ENCODE assay signal across 9 mouse cellular contexts in genomic region chr2:167628872-167629271, GRCm38 (mm10). TPM values are rescaled to one million over a fixed set of nuclear protein-coding genes. Genes with fewer than 3 reads are reported as not detected.
DNase-seq lines count a peak whose midpoint lies in the region; ATAC-seq and TF ChIP-seq lines count a peak whose summit lies in the region.
"Had no signal": no experiment of that assay in that cellular context is flagged by ENCODE, and none has a peak within 500 bp of the region (broad histone marks: within the 10 kb centered on the region; RNA-seq: fewer than 3 reads in every experiment).

No protein-coding gene starts in this region.

- H3K9ac ChIP-seq in heart, embryonic 16.5 days (ENCODE audit: low read length), result no peak overlapping the region
- peak overlapping the region; percentile 100 for H3K9ac ChIP-seq in liver, embryonic 14.5 days (replicated peaks)

- peak overlapping the region; percentile 80; the same call in 1 of the 2 replicates for H3K4me2 ChIP-seq in heart, embryonic 16.5 days (ENCODE audit: low read depth, low read length)
- peak overlapping the region; percentile 75 for H3K4me2 ChIP-seq in liver, embryonic 14.5 days (ENCODE audit: low read depth)

- no peak for ATAC-seq in heart, embryonic 16.5 days (replicated peaks; ENCODE audit: extremely low read depth, insufficient read depth, low FRiP score)
- peak; percentile 85 for ATAC-seq in liver, embryonic 14.5 days (ENCODE audit: insufficient read depth)
- ATAC-seq: Patski had no signal

- H3K4me3 ChIP-seq in gastrocnemius, adult 2 months, result no peak overlapping the region; the same call in 1 of the 2 replicates
- no peak overlapping the region for H3K4me3 ChIP-seq in heart, embryonic 16.5 days (ENCODE audit: low read length)
- H3K4me3 ChIP-seq in liver, embryonic 14.5 days (ENCODE audit: insufficient read depth in 1 of 2, low read depth in 2 of 2, low read length in 2 of 2), result peak overlapping the region; percentile 85 to 98

- peaks cover 58% of the 10 kb centered on the region for H3K4me1 ChIP-seq in heart, embryonic 16.5 days (ENCODE audit: control insufficient read depth, insufficient read depth, low read length)
- peaks cover 48 to 61% of the 10 kb centered on the region in 2 experiments for H3K4me1 ChIP-seq in liver, embryonic 14.5 days (replicated peaks; ENCODE audit: control insufficient read depth in 2 of 2, insufficient read depth in 2 of 2, low read length in 1 of 2)

- no peaks in the 10 kb centered on the region for H3K36me3 ChIP-seq in heart, embryonic 16.5 days (ENCODE audit: control insufficient read depth, insufficient read depth)
- H3K36me3 ChIP-seq in liver, embryonic 14.5 days (replicated peaks; ENCODE audit: control insufficient read depth, insufficient read depth, low read depth), result peaks cover 22% of the 10 kb centered on the region

- no peak for TF ChIP-seq CTCF in gastrocnemius, adult 2 months (IDR thresholded peaks at IDR 0.05)
- TF ChIP-seq CTCF in liver, embryonic 14.5 days (IDR thresholded peaks at IDR 0.05; ENCODE audit: low read depth), result no peak

- peak; percentile 57 for DNase-seq in gastrocnemius, adult 2 months
- no peak for DNase-seq in gastrocnemius, postnatal 36 days
- peak; percentile 34 for DNase-seq in NIH3T3 (ENCODE audit: low read depth)
- peak; percentile 98 to 99 (median 99) for DNase-seq in liver, embryonic 14.5 days (ENCODE audit: low read depth in 3 of 3, low spot score in 3 of 3)
- DNase-seq in spleen, postnatal 4 days (ENCODE audit: low spot score in 2 of 2), result peak; percentile 92 to 95
- DNase-seq in gastrocnemius, postnatal 14 days, result no peak
- DNase-seq in embryo, embryonic 10 days (ENCODE audit: low spot score), result no peak

- H3K9me3 ChIP-seq in heart, embryonic 16.5 days (replicated peaks; ENCODE audit: control insufficient read depth, low read length), result no peaks in the 10 kb centered on the region
- H3K9me3 ChIP-seq in liver, embryonic 14.5 days (ENCODE audit: control insufficient read depth, low read length), result no peaks in the 10 kb centered on the region

- intact Hi-C loops in gastrocnemius, adult 2 months (cut with DNase I), result no loop called here
- intact Hi-C loops in gastrocnemius, postnatal 36 days (cut with DNase I), result no loop called here
- intact Hi-C loops in gastrocnemius, postnatal 14 days (cut with DNase I; ENCODE audit: low total_unique reads), result no loop called here

- H3K27ac ChIP-seq in gastrocnemius, adult 2 months, result peak overlapping the region; percentile 99
- peak overlapping the region; percentile 56 for H3K27ac ChIP-seq in heart, embryonic 16.5 days (ENCODE audit: low read length)
- peak overlapping the region; percentile 96 for H3K27ac ChIP-seq in liver, embryonic 14.5 days

- peak; percentile 98 for TF ChIP-seq EP300 in liver, embryonic 14.5 days (IDR thresholded peaks at IDR 0.05; ENCODE audit: low read depth)

- H3K27me3 ChIP-seq in heart, embryonic 16.5 days (ENCODE audit: control insufficient read depth, insufficient read depth, low read length), result no peaks in the 10 kb centered on the region
- H3K27me3 ChIP-seq in liver, embryonic 14.5 days (ENCODE audit: control insufficient read depth, insufficient read depth, low read length), result no peaks in the 10 kb centered on the region
- H3K27me3 ChIP-seq: Patski had no signal

- WGBS in heart, embryonic 16.5 days, result 15% methylated on average over 4 of the region's 4 CpGs
- WGBS in liver, embryonic 14.5 days (ENCODE audit: insufficient replicate concordance), result 6% methylated on average over 4 of the region's 4 CpGs

RNA-seq across cellular contexts. Expression of gene Ube2v1, which starts 3.0 kb away (rescaled TPM):
- 100 to 1,000 TPM; 170 to 181 TPM for total RNA-seq in gastrocnemius, adult 2 months (2021)
- total RNA-seq in gastrocnemius, postnatal 36 days (2021), result 100 to 1,000 TPM; 160 to 167 TPM
- polyA plus RNA-seq in heart, embryonic 16.5 days (2015; fragmentation: Nextera tagmentation; extraction: Ambion mirVana), result 210 and 218 TPM in 2 replicates
- polyA plus RNA-seq in liver, embryonic 14.5 days (2012; rRNA removed), result 75.0 and 75.9 TPM in 2 replicates
- polyA plus RNA-seq in liver, embryonic 14.5 days (2014; fragmentation: Nextera tagmentation; extraction: Ambion mirVana), result 145 and 158 TPM in 2 replicates
- total RNA-seq in gastrocnemius, postnatal 14 days (2021), result 100 to 1,000 TPM; 158 to 180 TPM

RNA-seq across cellular contexts. Expression of gene Gm20431, which starts 32.4 kb away (rescaled TPM):
- 10 to 100 TPM in 1 of 2 experiments, 1 to 10 TPM in 1; 3.7 to 11.5 TPM for total RNA-seq in gastrocnemius, adult 2 months (2021)
- 10 to 100 TPM in 1 of 2 experiments, 1 to 10 TPM in 1; 6.3 to 11.4 TPM for total RNA-seq in gastrocnemius, postnatal 36 days (2021)
- 2.2 and 3.0 TPM in 2 replicates for polyA plus RNA-seq in heart, embryonic 16.5 days (2015; fragmentation: Nextera tagmentation; extraction: Ambion mirVana)
- polyA plus RNA-seq in liver, embryonic 14.5 days (2012; rRNA removed), result not detected in 2 replicates
- polyA plus RNA-seq in liver, embryonic 14.5 days (2014; fragmentation: Nextera tagmentation; extraction: Ambion mirVana), result 0.96 and 2.1 TPM in 2 replicates
- 10 to 100 TPM; 10.3 to 12.3 TPM for total RNA-seq in gastrocnemius, postnatal 14 days (2021)

RNA-seq across cellular contexts. Expression of gene Cebpb, which starts 59.8 kb away (rescaled TPM):
- 100 to 1,000 TPM; 106 to 181 TPM for total RNA-seq in gastrocnemius, adult 2 months (2021)
- total RNA-seq in gastrocnemius, postnatal 36 days (2021), result 100 to 1,000 TPM; 115 to 129 TPM
- 0.51 and 4.9 TPM in 2 replicates for polyA plus RNA-seq in heart, embryonic 16.5 days (2015; fragmentation: Nextera tagmentation; extraction: Ambion mirVana)
- polyA plus RNA-seq in liver, embryonic 14.5 days (2012; rRNA removed), result 5.4 and 17.2 TPM in 2 replicates
- 12.8 and 13.2 TPM in 2 replicates for polyA plus RNA-seq in liver, embryonic 14.5 days (2014; fragmentation: Nextera tagmentation; extraction: Ambion mirVana)
- 100 to 1,000 TPM in 1 of 2 experiments, 10 to 100 TPM in 1; 66.9 to 120 TPM for total RNA-seq in gastrocnemius, postnatal 14 days (2021)

Comparison
In these comparisons a context has a peak if more than half of its experiments do, and no peak if none do; other contexts are left out.
1. DNase-seq: peak in gastrocnemius, adult 2 months (single experiment), NIH3T3 (single experiment), liver, embryonic 14.5 days (3 of 3) and spleen, postnatal 4 days (2 of 2); none in gastrocnemius, postnatal 36 days (0 of 2), gastrocnemius, postnatal 14 days (single experiment) and embryo, embryonic 10 days (single experiment).
2. H3K4me3 ChIP-seq: peak in liver, embryonic 14.5 days (2 of 2); none in gastrocnemius, adult 2 months (single experiment) and heart, embryonic 16.5 days (single experiment).
3. Peak in every context shown above with its lines, with median percentiles within 50 percentile points of each other: H3K27ac ChIP-seq.